Mouse (Mus musculus) heart, embryonic 12.5 days (tissue): ENCODE measurements around the gene Hoxd4. TPM values are rescaled to one million over a fixed set of nuclear protein-coding genes. Genes with fewer than 3 reads are reported as not detected.

Experiments
- ATAC-seq: fragments of 200-750 bp; cut with Nextera tagmentation; 2 replicates; pipeline ENCODE4 v1.8.0; 2017; ENCODE audit warnings: moderate TSS enrichment, moderate library complexity; ENCODE audit not compliant: insufficient number of reproducible peaks, low FRiP score
- H3K27ac ChIP-seq: fragments of 300-500 bp; sonication (generic); 2 replicates; pipeline ENCODE4 v1.5.1; 2016; ENCODE audit warnings: mild to moderate bottlenecking, moderate library complexity; ENCODE audit not compliant: poor library complexity, severe bottlenecking
- H3K27me3 ChIP-seq: fragments of 300-500 bp; sonication (generic); replicated peaks from 2 replicates; pipeline ENCODE4 v1.6.1; 2016; ENCODE audit warnings: mild to moderate bottlenecking, moderate library complexity
- H3K36me3 ChIP-seq: fragments of 300-500 bp; sonication (generic); 2 replicates; pipeline ENCODE4 v1.6.1; 2016; ENCODE audit warnings: mild to moderate bottlenecking, moderate library complexity
- H3K4me1 ChIP-seq: fragments of 300-500 bp; sonication (generic); replicated peaks from 2 replicates; pipeline ENCODE4 v1.6.1; 2016; ENCODE audit warnings: mild to moderate bottlenecking
- H3K4me2 ChIP-seq: fragments of 300-500 bp; sonication (generic); 2 replicates; pipeline ENCODE4 v1.6.1; 2016; ENCODE audit warnings: mild to moderate bottlenecking, moderate library complexity
- H3K4me3 ChIP-seq: fragments of 300-500 bp; sonication (generic); 2 replicates; pipeline ENCODE4 v1.5.1; 2016; ENCODE audit warnings: mild to moderate bottlenecking
- H3K9ac ChIP-seq: fragments of 300-500 bp; sonication (generic); 2 replicates; pipeline ENCODE4 v1.6.1; 2016; ENCODE audit warnings: mild to moderate bottlenecking, moderate library complexity
- H3K9me3 ChIP-seq: fragments of 300-500 bp; sonication (generic); replicated peaks from 2 replicates; pipeline ENCODE4 v1.6.1; 2016; ENCODE audit warnings: mild to moderate bottlenecking, moderate library complexity
- WGBS: fragments of 180-500 bp; shearing (Covaris S2); methylation state at CpG from one replicate; pipeline ENCODE4 v1.1.7; 2016; 5-methylcytosine and 5-hydroxymethylcytosine counted together
- polyA plus RNA-seq: library from polyadenylated mRNA; unstranded; fragments of >200 nt; fragmentation: Nextera tagmentation; extraction: Ambion mirVana; gene quantifications from 2 replicates; pipeline ENCODE4 v1.2.1, GENCODE M21; 2016

The Hoxd4 gene
- polyA plus RNA-seq = 0.19 TPM in 1 of 2 replicates, not detected in the other

GRCm38 (mm10) chr2:74711721-74712621, at the start of gene Hoxd4, which contains the start of gene Hoxd3:
TSS of gene Hoxd4 (plus strand) at chr2:74711929.
TSS of gene Hoxd3 (plus strand) at chr2:74711927.
- Histone ChIP-seq H3K9me3 (no peaks in the 10 kb centered on the region), H3K27me3 (peaks cover 95% of the 10 kb centered on the region), H3K4me2 (peak within 1 kb of the TSS; percentile 77), H3K9ac (peak within 1 kb of the TSS; percentile 34; the same call in 1 of the 2 replicates), H3K27ac (no peak within 1 kb of the TSS), H3K36me3 (no peaks in the 10 kb centered on the region), H3K4me3 (peak within 1 kb of the TSS; percentile 51), H3K4me1 (peaks cover 13% of the 10 kb centered on the region)
- under 1% methylated on average over 65 of the region's 65 CpGs for WGBS
- peak; percentile 18; the same call in 1 of the 2 replicates for ATAC-seq

GRCm38 (mm10) chr2:74663291-74663925, 48.3 kb upstream of the Hoxd4 start:
- H3K4me2 ChIP-seq = no peak overlapping the region
- WGBS = 4% methylated on average over 18 of the region's 18 CpGs
- ATAC-seq = no peak
- no peaks in the 10 kb centered on the region for H3K36me3 ChIP-seq
- peaks cover 89% of the 10 kb centered on the region for H3K27me3 ChIP-seq
- H3K4me3 ChIP-seq = no peak overlapping the region
- H3K27ac ChIP-seq = no peak overlapping the region
- H3K9ac ChIP-seq = no peak overlapping the region
- peaks cover 18% of the 10 kb centered on the region for H3K4me1 ChIP-seq
- H3K9me3 ChIP-seq = no peaks in the 10 kb centered on the region

- H3K4me2 ChIP-seq = no peak overlapping the region
- H3K4me3 ChIP-seq = no peak overlapping the region
- no peak overlapping the region for H3K9ac ChIP-seq
- no peak for ATAC-seq
- no peaks in the 10 kb centered on the region for H3K36me3 ChIP-seq
- no peaks in the 10 kb centered on the region for H3K9me3 ChIP-seq
- no peak overlapping the region for H3K27ac ChIP-seq
- H3K4me1 ChIP-seq = peaks cover 16% of the 10 kb centered on the region
- peaks cover 89% of the 10 kb centered on the region for H3K27me3 ChIP-seq
- 4% methylated on average over 7 of the region's 7 CpGs for WGBS
These were observed 45.3 kb upstream of the Hoxd4 start for GRCm38 (mm10) chr2:74666411-74666810.

- ATAC-seq = no peak
- no peak overlapping the region for H3K27ac ChIP-seq
These were observed 44.4 kb upstream of the Hoxd4 start for GRCm38 (mm10) chr2:74667191-74667841.

GRCm38 (mm10) chr2:74667842-74668357, 43.8 kb upstream of the Hoxd4 start, which contains the start of gene Hoxd13:
TSS of gene Hoxd13 (plus strand) at chr2:74668310.
- under 1% methylated on average over 36 of the region's 51 CpGs for WGBS
- H3K36me3 ChIP-seq = no peaks in the 10 kb centered on the region
- peak; percentile 69; the same call in 1 of the 2 replicates for ATAC-seq
- no peaks in the 10 kb centered on the region for H3K9me3 ChIP-seq
- no peak within 1 kb of the TSS for H3K27ac ChIP-seq
- peaks cover 19% of the 10 kb centered on the region for H3K4me1 ChIP-seq
- H3K4me3 ChIP-seq = peak within 1 kb of the TSS; percentile 48
- H3K9ac ChIP-seq = peak within 1 kb of the TSS; percentile 9; the same call in 1 of the 2 replicates
- peak within 1 kb of the TSS; percentile 76 for H3K4me2 ChIP-seq
- peaks cover 90% of the 10 kb centered on the region for H3K27me3 ChIP-seq

More at GRCm38 (mm10) chr2:74667191-74667841, 44.4 kb upstream of the Hoxd4 start:
- H3K9ac ChIP-seq = no peak overlapping the region
- WGBS = 3% methylated on average over 36 of the region's 36 CpGs
- peak overlapping the region; percentile 76 for H3K4me2 ChIP-seq
- H3K4me3 ChIP-seq = peak overlapping the region; percentile 48; the same call in 1 of the 2 replicates
- no peaks in the 10 kb centered on the region for H3K9me3 ChIP-seq
- peaks cover 13% of the 10 kb centered on the region for H3K4me1 ChIP-seq
- no peaks in the 10 kb centered on the region for H3K36me3 ChIP-seq
- peaks cover 89% of the 10 kb centered on the region for H3K27me3 ChIP-seq

- Histone ChIP-seq H3K27me3 (peaks cover 90% of the 10 kb centered on the region), H3K4me2 (peak overlapping the region; percentile 76), H3K4me3 (peak overlapping the region; percentile 48), H3K9ac (peak overlapping the region; percentile 9; the same call in 1 of the 2 replicates), H3K36me3 (no peaks in the 10 kb centered on the region), H3K4me1 (peaks cover 19% of the 10 kb centered on the region), H3K27ac (no peak overlapping the region), H3K9me3 (no peaks in the 10 kb centered on the region)
- ATAC-seq = peak; percentile 22; the same call in 1 of the 2 replicates
- WGBS = under 1% methylated on average over 68 of the region's 74 CpGs
These were observed 43.1 kb upstream of the Hoxd4 start for GRCm38 (mm10) chr2:74668370-74669229.

- ATAC-seq = no peak
- WGBS = 1% methylated on average over 3 of the region's 3 CpGs
- Histone ChIP-seq H3K36me3 (no peaks in the 10 kb centered on the region), H3K27ac (no peak overlapping the region), H3K9me3 (no peaks in the 10 kb centered on the region), H3K27me3 (peaks cover 90% of the 10 kb centered on the region), H3K4me2 (no peak overlapping the region), H3K4me1 (peaks cover 19% of the 10 kb centered on the region), H3K4me3 (no peak overlapping the region), H3K9ac (no peak overlapping the region)
These were observed 42.5 kb upstream of the Hoxd4 start for GRCm38 (mm10) chr2:74669230-74669578.

GRCm38 (mm10) chr2:74669650-74670235, 42.0 kb upstream of the Hoxd4 start:
- no peak overlapping the region for H3K4me3 ChIP-seq

GRCm38 (mm10) chr2:74670632-74671188, 41.0 kb upstream of the Hoxd4 start:
- 3% methylated on average over 3 of the region's 3 CpGs for whole genome bisulfite sequencing
- H3K4me2 ChIP-seq = no peak overlapping the region
- no peaks in the 10 kb centered on the region for H3K9me3 ChIP-seq
- H3K4me3 ChIP-seq = no peak overlapping the region
- peaks cover 19% of the 10 kb centered on the region for H3K4me1 ChIP-seq
- no peaks in the 10 kb centered on the region for H3K36me3 ChIP-seq
- H3K27me3 ChIP-seq = peaks cover 92% of the 10 kb centered on the region
- H3K27ac ChIP-seq = no peak overlapping the region
- no peak for ATAC-seq
- H3K9ac ChIP-seq = no peak overlapping the region

More at GRCm38 (mm10) chr2:74669650-74670235, 42.0 kb upstream of the Hoxd4 start:
- no peaks in the 10 kb centered on the region for H3K36me3 ChIP-seq
- peaks cover 19% of the 10 kb centered on the region for H3K4me1 ChIP-seq
- under 1% methylated on average over 14 of the region's 14 CpGs for WGBS
- H3K27ac ChIP-seq = no peak overlapping the region
- H3K9ac ChIP-seq = no peak overlapping the region
- no peak for ATAC-seq
- H3K9me3 ChIP-seq = no peaks in the 10 kb centered on the region
- H3K4me2 ChIP-seq = no peak overlapping the region
- peaks cover 90% of the 10 kb centered on the region for H3K27me3 ChIP-seq
